Mouse (Mus musculus): ENCODE measurements around the gene Rad51c. TPM values are rescaled to one million over a fixed set of nuclear protein-coding genes. Genes with fewer than 3 reads are reported as not detected.
"Not testable (repeated sequence)": the region's sequence is repeated elsewhere in the genome, so short reads cannot be mapped to it uniquely, and the experiment has no call there.

The Rad51c gene
- polyA plus RNA-seq, 1 experiment from 2014 or later = 2.6 TPM

DNA sequence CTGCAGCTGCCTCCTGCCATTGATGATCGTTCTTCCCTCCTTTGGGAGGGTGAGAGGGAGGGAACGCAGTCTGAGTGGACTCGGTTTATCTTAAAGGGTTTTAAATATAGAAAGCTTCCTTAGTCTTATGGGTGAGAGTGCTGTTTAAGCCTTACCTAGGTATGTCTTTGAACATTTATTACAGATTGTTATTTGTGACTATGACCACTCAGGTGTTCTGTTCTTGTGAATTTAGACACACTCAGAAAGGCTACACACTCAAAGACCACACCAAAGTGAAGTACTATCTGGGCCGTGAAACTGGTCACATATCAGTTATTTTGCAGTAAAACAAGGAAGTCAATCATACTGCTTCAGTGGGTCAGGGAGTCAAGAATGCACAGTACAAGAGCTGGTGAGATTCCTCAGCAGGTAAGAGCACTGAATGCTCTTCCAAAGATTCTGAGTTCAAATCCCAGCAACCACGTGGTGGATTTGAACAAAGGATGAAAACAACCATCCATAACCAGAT, 38.7 kb upstream of the Rad51c start:
- whole genome bisulfite sequencing (ENCODE audit: insufficient replicate concordance) = 0% methylated on average over 5 of the region's 5 CpGs

DNA sequence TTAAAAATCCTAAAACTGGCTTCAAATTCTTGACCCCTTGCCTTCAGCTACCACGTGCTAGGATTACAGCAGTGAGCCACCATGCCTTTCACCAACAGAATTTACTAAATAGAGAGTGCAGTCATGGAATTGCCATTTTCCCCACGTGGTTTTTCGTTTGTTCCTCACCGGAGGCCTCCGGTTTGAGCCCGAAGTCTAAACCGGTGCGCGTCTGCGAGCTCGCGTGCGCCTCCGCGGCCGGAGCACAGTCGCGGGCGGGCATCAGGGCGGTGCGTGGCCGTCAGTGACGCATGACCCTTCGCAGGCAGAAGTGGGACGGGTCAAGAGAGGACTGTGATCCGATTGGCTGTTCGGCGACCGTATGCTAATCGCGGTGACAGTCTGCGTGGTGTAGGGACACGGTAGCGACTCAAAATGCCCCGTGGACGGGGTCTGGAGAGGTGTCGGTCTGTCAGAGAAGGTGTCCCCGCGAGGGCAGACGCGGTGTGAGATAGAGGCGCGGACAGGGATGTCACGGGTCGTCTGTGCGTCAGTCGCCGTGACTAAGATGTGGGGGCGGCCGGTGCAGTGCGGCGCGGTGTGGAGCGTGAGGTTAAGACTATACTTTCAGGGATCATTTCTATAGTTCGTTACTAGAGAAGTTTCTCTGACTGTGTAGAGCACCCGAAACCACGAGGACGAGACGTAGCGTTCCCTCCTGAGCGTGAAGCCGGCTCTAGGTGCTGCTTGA, 38.1 kb upstream of the Rad51c start:
- H3K9me3 ChIP-seq (ENCODE audit: low read length); H3K36me3 ChIP-seq (replicated peaks; ENCODE audit: insufficient read depth, low read length); H3K27me3 ChIP-seq (ENCODE audit: insufficient read depth, low read length); H3K4me1 ChIP-seq (ENCODE audit: insufficient read depth): not testable (repeated sequence)
- Histone ChIP-seq H3K4me2 (ENCODE audit: low read depth, low read length) (peak overlapping the region; percentile 56), H3K9ac (replicated peaks) (peak overlapping the region; percentile 41), H3K27ac (ENCODE audit: low read depth) (peak overlapping the region; percentile 72), H3K4me3 (ENCODE audit: low read depth, low read length) (peak overlapping the region; percentile 5; the same call in 1 of the 2 replicates)
- ATAC-seq = peak; percentile 95
- TF ChIP-seq CTCF (IDR thresholded peaks at IDR 0.05; ENCODE audit: low read depth) = peak; percentile 25
- WGBS (ENCODE audit: insufficient replicate concordance) = 1% methylated on average over 27 of the region's 62 CpGs
- DNase-seq = peak; percentile 82

More for the DNA sequence above, 38.7 kb upstream of the Rad51c start:
- Histone ChIP-seq H3K4me3 (ENCODE audit: low read depth, low read length) (no peak overlapping the region), H3K9ac (replicated peaks) (no peak overlapping the region), H3K27ac (ENCODE audit: low read depth) (peak overlapping the region; percentile 72), H3K9me3 (ENCODE audit: low read length) (no peaks in the 10 kb centered on the region), H3K36me3 (replicated peaks; ENCODE audit: insufficient read depth, low read length) (no peaks in the 10 kb centered on the region), H3K4me1 (ENCODE audit: insufficient read depth) (peaks cover 6% of the 10 kb centered on the region), H3K4me2 (ENCODE audit: low read depth, low read length) (no peak overlapping the region), H3K27me3 (ENCODE audit: insufficient read depth, low read length) (no peaks in the 10 kb centered on the region)
- ATAC-seq = no peak
- TF ChIP-seq EP300 (IDR thresholded peaks at IDR 0.05; ENCODE audit: low read depth) (peak; percentile 60; the same call in 1 of the 2 replicates), CTCF (IDR thresholded peaks at IDR 0.05; ENCODE audit: low read depth) (no peak)
- peak; percentile 45 for DNase-seq

DNA sequence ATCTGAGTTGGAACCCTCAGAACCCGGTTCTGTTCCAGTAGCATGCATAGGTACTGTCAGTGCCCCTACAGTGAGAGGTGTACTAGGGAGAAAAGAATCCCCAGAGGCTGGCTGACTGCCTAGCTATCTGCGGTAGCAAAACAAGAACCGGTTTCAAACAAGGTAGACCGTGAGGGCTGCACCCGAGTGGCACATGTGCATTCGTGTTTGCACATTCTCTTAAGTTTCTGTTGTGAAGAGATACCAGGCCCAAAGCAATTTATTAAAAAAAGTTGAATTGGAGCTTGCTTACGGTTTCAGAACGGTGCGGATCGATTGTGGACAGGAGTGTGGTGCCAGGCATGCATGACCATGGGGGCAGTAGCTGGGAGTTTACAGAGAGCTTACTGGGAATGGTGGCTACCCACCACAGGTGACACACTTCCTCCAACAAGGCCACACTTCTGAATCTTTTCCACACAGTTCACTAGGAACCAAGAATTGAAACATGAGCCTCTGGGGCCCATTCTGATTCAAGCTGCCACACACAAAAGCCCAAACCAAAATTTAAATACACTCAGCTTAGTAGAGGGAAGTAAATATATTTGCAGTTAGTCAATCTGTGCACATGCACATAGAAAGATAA, 35.2 kb upstream of the Rad51c start:
- Histone ChIP-seq H3K9ac (replicated peaks) (no peak overlapping the region), H3K4me3 (ENCODE audit: low read depth, low read length) (no peak overlapping the region), H3K4me1 (ENCODE audit: insufficient read depth) (peaks cover 4% of the 10 kb centered on the region), H3K36me3 (replicated peaks; ENCODE audit: insufficient read depth, low read length) (no peaks in the 10 kb centered on the region), H3K9me3 (ENCODE audit: low read length) (no peaks in the 10 kb centered on the region), H3K4me2 (ENCODE audit: low read depth, low read length) (no peak overlapping the region), H3K27ac (ENCODE audit: low read depth) (no peak overlapping the region), H3K27me3 (ENCODE audit: insufficient read depth, low read length) (no peaks in the 10 kb centered on the region)
- WGBS (ENCODE audit: insufficient replicate concordance) = 85% methylated on average over 10 of the region's 10 CpGs
- ATAC-seq (no peak), DNase-seq (no peak)
- TF ChIP-seq EP300 (IDR thresholded peaks at IDR 0.05; ENCODE audit: low read depth) = no peak
- no peak for TF ChIP-seq CTCF (IDR thresholded peaks at IDR 0.05; ENCODE audit: low read depth)

DNA sequence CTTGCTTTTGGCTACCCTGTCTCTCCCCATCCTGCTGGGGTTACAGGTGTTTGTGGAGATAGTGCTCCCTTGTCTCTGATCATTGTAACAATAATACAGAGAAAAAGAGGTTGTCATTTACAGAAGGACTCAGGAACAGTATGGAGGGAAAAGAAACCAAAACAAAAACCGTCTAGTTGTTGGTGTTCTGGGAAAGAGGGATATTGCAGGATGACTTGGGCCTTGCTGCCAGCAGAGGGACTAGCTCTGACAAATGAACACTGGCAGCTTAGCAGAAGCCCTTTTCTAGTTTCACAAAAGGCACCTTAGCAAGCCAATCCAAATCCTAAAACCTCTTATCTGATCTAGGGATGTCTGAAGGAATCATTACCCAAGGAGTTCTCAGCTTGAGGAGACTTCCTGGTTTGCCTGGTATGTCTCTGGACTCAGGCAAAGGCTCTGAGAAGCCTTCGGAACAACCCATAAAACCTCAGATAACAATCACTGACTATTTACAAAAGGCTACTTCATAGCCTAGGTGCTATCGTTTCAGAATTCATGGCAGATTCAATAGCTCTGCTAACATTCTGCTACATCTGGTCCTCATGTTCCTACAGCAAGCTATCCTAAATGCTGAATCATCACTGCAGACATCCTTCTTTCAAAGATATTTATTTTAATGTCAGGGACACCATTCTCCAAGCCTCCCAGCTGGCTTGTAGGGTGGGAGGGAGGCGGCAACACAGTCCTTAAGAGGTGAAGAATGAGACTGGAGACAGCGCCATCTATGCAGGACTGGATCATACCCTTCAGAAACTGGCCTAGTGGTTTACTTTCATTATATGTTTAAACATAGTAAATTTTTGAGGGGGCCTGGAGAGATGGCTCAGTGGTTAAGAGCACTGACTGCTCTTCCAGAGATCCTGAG, 31.8 kb upstream of the Rad51c start:
- TF ChIP-seq CTCF (IDR thresholded peaks at IDR 0.05; ENCODE audit: low read depth) (no peak; the same call in 1 of the 2 replicates), EP300 (IDR thresholded peaks at IDR 0.05; ENCODE audit: low read depth) (no peak)
- H3K9me3 ChIP-seq (ENCODE audit: low read length) = no peaks in the 10 kb centered on the region
- H3K4me1 ChIP-seq (ENCODE audit: insufficient read depth) = no peaks in the 10 kb centered on the region
- no peak overlapping the region for H3K4me2 ChIP-seq (ENCODE audit: low read depth, low read length)
- no peak for DNase-seq
- ATAC-seq = no peak
- no peak overlapping the region for H3K9ac ChIP-seq (replicated peaks)
- H3K27me3 ChIP-seq (ENCODE audit: insufficient read depth, low read length) = no peaks in the 10 kb centered on the region
- no peak overlapping the region for H3K4me3 ChIP-seq (ENCODE audit: low read depth, low read length)
- H3K27ac ChIP-seq (ENCODE audit: low read depth) = no peak overlapping the region
- H3K36me3 ChIP-seq (replicated peaks; ENCODE audit: insufficient read depth, low read length) = no peaks in the 10 kb centered on the region
- WGBS (ENCODE audit: insufficient replicate concordance) = 53% methylated on average over 5 of the region's 5 CpGs

DNA sequence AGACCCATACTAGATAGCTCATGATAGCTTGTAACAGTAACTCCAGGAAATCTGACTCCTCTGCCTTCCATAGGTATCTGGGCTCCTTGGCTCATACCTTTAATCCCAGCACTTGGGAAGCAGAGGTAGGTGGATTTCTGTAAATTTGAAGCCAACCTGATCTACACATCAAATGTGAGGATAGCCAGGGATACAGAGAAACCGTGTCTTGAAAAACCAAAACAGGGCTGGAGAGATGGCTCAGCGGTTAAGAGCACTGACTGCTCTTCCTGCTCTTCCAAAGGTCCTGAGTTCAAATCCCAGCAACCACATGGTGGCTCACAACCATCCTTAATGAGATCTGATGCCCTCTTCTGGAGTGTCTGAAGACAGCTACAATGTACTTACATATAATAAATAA, 30.4 kb upstream of the Rad51c start:
- not testable (repeated sequence) for H3K36me3 ChIP-seq (replicated peaks; ENCODE audit: insufficient read depth, low read length); DNase-seq; H3K9me3 ChIP-seq (ENCODE audit: low read length); ATAC-seq; H3K9ac ChIP-seq (replicated peaks); H3K27ac ChIP-seq (ENCODE audit: low read depth); H3K4me1 ChIP-seq (ENCODE audit: insufficient read depth); H3K4me3 ChIP-seq (ENCODE audit: low read depth, low read length); H3K4me2 ChIP-seq (ENCODE audit: low read depth, low read length); H3K27me3 ChIP-seq (ENCODE audit: insufficient read depth, low read length)
- WGBS (ENCODE audit: insufficient replicate concordance) = 85% methylated on average over 2 of the region's 2 CpGs

All from liver, postnatal 0 days (tissue).